Mouse (Mus musculus) erythroblast, embryonic 14.5 days (primary cell): Measurements from ENCODE around the gene Fancd2os.

Experiments
- GATA1 ChIP-seq: IDR thresholded peaks from 2 replicates; pipeline ENCODE4 v1.6.1; 2012; ENCODE audit warnings: low read length, inconsistent platforms, mixed read lengths
- TAL1 ChIP-seq: IDR thresholded peaks from 3 replicates; pipeline ENCODE4 v1.6.1; 2012; ENCODE audit warnings: low read length, inconsistent platforms, mixed read lengths

DNA sequence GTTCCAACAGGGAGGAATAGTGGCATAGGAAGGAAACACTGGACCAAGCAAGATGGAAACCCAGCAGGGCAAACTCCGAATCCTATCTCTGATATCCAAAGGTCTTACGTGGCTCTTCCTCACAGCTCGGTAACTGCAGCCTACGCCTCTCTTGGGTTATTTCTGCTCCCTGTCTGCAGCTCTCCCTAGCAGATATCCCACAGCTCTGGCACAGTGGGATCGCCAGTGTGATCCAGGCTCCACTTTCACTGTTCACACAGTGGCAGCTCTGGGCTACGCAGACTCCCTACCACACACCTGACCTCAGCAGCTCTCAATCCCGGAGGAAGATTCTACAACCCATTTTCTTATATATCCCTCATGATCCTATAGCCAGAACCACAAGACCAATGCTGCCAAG, 13.6 kb upstream of the Fancd2os start:
- TF ChIP-seq GATA1 (no peak), TAL1 (no peak)
